Mouse (Mus musculus): Measurements from ENCODE around the gene Slc30a3. TPM values are rescaled to one million over a fixed set of nuclear protein-coding genes. Genes with fewer than 3 reads are reported as not detected.
"Not testable (repeated sequence)": the region's sequence is repeated elsewhere in the genome, so short reads cannot be mapped to it uniquely, and the experiment has no call there.

The Slc30a3 gene
- polyA plus RNA-seq, 1 experiment from 2014 or later, result 48.3 TPM

DNA sequence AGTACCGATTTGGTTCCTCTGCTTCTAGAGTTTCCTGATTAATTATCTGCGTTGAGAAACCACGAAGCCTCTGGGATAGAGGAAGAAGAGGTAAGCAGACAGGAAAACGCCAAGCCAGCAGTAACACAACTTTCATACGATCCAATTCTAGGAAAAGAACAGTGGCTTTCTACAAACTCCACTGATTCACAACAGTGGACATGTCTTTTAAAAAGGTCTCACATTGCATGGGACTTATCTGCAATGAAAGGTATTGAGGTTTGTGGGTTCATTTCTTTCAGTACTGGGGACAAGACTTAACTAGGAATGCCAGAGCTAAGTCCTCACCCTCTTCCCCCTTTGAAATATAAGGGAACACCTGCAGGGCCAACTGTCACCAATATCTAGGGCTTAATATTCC is 61.0 kb downstream of the Slc30a3 start:
- H3K27me3 ChIP-seq (ENCODE audit: control insufficient read depth, insufficient read depth, low read length), result no peaks in the 10 kb centered on the region
- H3K4me1 ChIP-seq (ENCODE audit: control insufficient read depth, insufficient read depth, low read length), result peaks cover 10% of the 10 kb centered on the region; the same call in 1 of the 2 replicates
- no peak overlapping the region for H3K27ac ChIP-seq (ENCODE audit: low read depth, low read length)
- peak overlapping the region; percentile 65 for H3K4me3 ChIP-seq (ENCODE audit: low read depth, low read length)
- peaks cover 13% of the 10 kb centered on the region; the same call in 1 of the 2 replicates for H3K36me3 ChIP-seq (ENCODE audit: control insufficient read depth, insufficient read depth, low read length)
- ATAC-seq (ENCODE audit: low read depth), result no peak
- peak overlapping the region; percentile 65 for H3K4me2 ChIP-seq (ENCODE audit: low read depth, low read length)
- H3K9ac ChIP-seq (replicated peaks; ENCODE audit: low read depth, low read length), result 0 out of 2 replicates have a peak overlapping the region, but pooled peaks have one; percentile 84
- WGBS, result 86% methylated on average over 5 of the region's 5 CpGs
- H3K9me3 ChIP-seq (ENCODE audit: control insufficient read depth, low read length), result no peaks in the 10 kb centered on the region

- Histone ChIP-seq H3K9me3 (ENCODE audit: control insufficient read depth, low read length) (no peaks in the 10 kb centered on the region), H3K9ac (replicated peaks; ENCODE audit: low read depth, low read length) (no peak overlapping the region), H3K4me3 (ENCODE audit: low read depth, low read length) (no peak overlapping the region), H3K4me2 (ENCODE audit: low read depth, low read length) (no peak overlapping the region), H3K4me1 (ENCODE audit: control insufficient read depth, insufficient read depth, low read length) (peaks cover 10% of the 10 kb centered on the region; the same call in 1 of the 2 replicates), H3K27ac (ENCODE audit: low read depth, low read length) (no peak overlapping the region), H3K36me3 (ENCODE audit: control insufficient read depth, insufficient read depth, low read length) (peaks cover 20% of the 10 kb centered on the region; the same call in 1 of the 2 replicates), H3K27me3 (ENCODE audit: control insufficient read depth, insufficient read depth, low read length) (no peaks in the 10 kb centered on the region)
- ATAC-seq (ENCODE audit: low read depth), result no peak
- WGBS, result 94% methylated on average over 6 of the region's 6 CpGs
These were observed 61.6 kb downstream of the Slc30a3 start for GRCm38 (mm10) chr5:31046416-31046815.

DNA sequence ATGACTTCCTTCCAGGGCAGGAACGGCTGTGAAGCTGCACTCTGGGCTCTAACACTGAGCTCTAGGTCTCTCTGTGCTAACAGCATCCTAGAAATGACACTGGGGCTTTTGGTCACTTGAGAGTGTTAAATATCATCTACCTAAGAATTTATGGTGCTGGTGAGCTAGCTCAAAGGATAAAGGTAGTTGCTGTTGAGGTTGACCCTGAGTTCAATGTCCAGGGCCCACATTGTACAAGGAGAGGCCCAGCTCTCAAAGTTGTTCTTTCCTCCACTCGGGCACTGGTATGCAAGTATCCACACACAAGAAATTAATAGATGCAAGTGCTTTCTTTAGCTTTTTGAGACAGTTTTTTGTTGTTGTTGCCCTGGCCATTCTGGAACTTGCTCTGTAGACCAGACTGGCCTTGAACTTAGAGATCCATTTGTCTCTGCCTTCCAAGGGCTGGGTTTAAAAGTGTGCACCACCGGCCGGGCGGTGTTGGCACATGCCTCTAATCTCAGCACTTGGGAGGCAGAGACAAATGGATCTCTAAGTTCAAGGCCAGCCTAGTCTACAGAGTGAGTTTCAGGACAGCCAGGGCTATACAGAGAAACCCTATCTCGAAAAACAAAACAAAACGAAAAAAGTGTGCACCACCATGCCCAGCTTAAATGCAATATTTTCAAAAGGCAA is 69.7 kb downstream of the Slc30a3 start:
- H3K4me3 ChIP-seq (ENCODE audit: low read depth, low read length), result no peak overlapping the region
- no peak overlapping the region for H3K27ac ChIP-seq (ENCODE audit: low read depth, low read length)
- H3K4me1 ChIP-seq (ENCODE audit: control insufficient read depth, insufficient read depth, low read length), result no peaks in the 10 kb centered on the region
- H3K36me3 ChIP-seq (ENCODE audit: control insufficient read depth, insufficient read depth, low read length), result peaks cover 39% of the 10 kb centered on the region
- H3K4me2 ChIP-seq (ENCODE audit: low read depth, low read length), result no peak overlapping the region
- ATAC-seq (ENCODE audit: low read depth), result no peak
- H3K27me3 ChIP-seq (ENCODE audit: control insufficient read depth, insufficient read depth, low read length), result no peaks in the 10 kb centered on the region
- H3K9me3 ChIP-seq (ENCODE audit: control insufficient read depth, low read length), result no peaks in the 10 kb centered on the region
- no peak overlapping the region for H3K9ac ChIP-seq (replicated peaks; ENCODE audit: low read depth, low read length)
- 94% methylated on average over 7 of the region's 7 CpGs for WGBS

DNA sequence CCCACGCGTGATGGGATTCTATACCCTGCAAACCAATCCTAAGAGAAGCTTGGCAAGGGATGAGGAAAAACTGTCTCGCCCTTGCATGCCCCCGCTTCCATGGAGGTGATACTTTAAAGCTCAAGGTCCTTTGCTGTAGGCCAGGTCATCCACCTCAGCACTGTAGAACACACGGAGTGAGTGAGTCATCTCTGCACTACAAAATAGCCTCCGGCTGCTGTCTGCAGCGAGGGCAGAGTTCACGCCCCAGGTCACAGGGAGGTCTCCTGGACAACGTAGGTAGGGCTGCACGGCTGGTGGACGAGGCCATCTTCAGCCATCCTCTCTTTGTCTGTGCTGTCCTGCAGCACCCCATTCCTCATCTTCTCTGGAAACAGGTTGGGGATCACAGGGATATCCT is 71.5 kb downstream of the Slc30a3 start:
- H3K9ac ChIP-seq (replicated peaks; ENCODE audit: low read depth, low read length); H3K27me3 ChIP-seq (ENCODE audit: control insufficient read depth, insufficient read depth, low read length); H3K4me3 ChIP-seq (ENCODE audit: low read depth, low read length); H3K4me1 ChIP-seq (ENCODE audit: control insufficient read depth, insufficient read depth, low read length); H3K9me3 ChIP-seq (ENCODE audit: control insufficient read depth, low read length); ATAC-seq (ENCODE audit: low read depth); H3K4me2 ChIP-seq (ENCODE audit: low read depth, low read length); H3K27ac ChIP-seq (ENCODE audit: low read depth, low read length): not testable (repeated sequence)
- H3K36me3 ChIP-seq (ENCODE audit: control insufficient read depth, insufficient read depth, low read length), result peaks cover 27% of the 10 kb centered on the region
- WGBS, result 88% methylated on average over 11 of the region's 11 CpGs

Other genes with a start within 250 kb of the Slc30a3 start
- 48.6 and 53.7 TPM in 2 replicates for gene Tmem214, start 240.2 kb downstream of the Slc30a3 start, polyA plus RNA-seq (2014; fragmentation: Nextera tagmentation; extraction: Ambion mirVana)
- 27.7 and 29.2 TPM in 2 replicates for gene Agbl5, start 219.5 kb downstream of the Slc30a3 start, polyA plus RNA-seq (2014; fragmentation: Nextera tagmentation; extraction: Ambion mirVana)
- 234 TPM in 2 replicates for gene Ost4, start 200.4 kb downstream of the Slc30a3 start, polyA plus RNA-seq (2014; fragmentation: Nextera tagmentation; extraction: Ambion mirVana)
- gene Emilin1, start 194.8 kb downstream of the Slc30a3 start, polyA plus RNA-seq (2014; fragmentation: Nextera tagmentation; extraction: Ambion mirVana), result 3.5 and 22.9 TPM in 2 replicates
- 8.3 and 10.4 TPM in 2 replicates for gene Khk, start 186.8 kb downstream of the Slc30a3 start, polyA plus RNA-seq (2014; fragmentation: Nextera tagmentation; extraction: Ambion mirVana)
- gene Cgref1, start 162.6 kb downstream of the Slc30a3 start, polyA plus RNA-seq (2014; fragmentation: Nextera tagmentation; extraction: Ambion mirVana), result 60.9 and 76.4 TPM in 2 replicates
- 72.4 and 80.0 TPM in 2 replicates for gene Preb, start 147.9 kb downstream of the Slc30a3 start, polyA plus RNA-seq (2014; fragmentation: Nextera tagmentation; extraction: Ambion mirVana)
- not detected in 2 replicates for gene Tcf23, start 139.6 kb downstream of the Slc30a3 start, polyA plus RNA-seq (2014; fragmentation: Nextera tagmentation; extraction: Ambion mirVana)
- gene Atraid, start 59.9 kb downstream of the Slc30a3 start, polyA plus RNA-seq (2014; fragmentation: Nextera tagmentation; extraction: Ambion mirVana), result 186 and 189 TPM in 2 replicates
- 15.1 and 15.6 TPM in 2 replicates for gene Slc5a6, start 59.3 kb downstream of the Slc30a3 start, polyA plus RNA-seq (2014; fragmentation: Nextera tagmentation; extraction: Ambion mirVana)
- 10.4 and 10.6 TPM in 2 replicates for gene Cad, start 53.5 kb downstream of the Slc30a3 start, polyA plus RNA-seq (2014; fragmentation: Nextera tagmentation; extraction: Ambion mirVana)
- gene Dnajc5g, start 2.0 kb downstream of the Slc30a3 start, polyA plus RNA-seq (2014; fragmentation: Nextera tagmentation; extraction: Ambion mirVana), result not detected in 2 replicates
- gene Trim54, start 8.5 kb upstream of the Slc30a3 start, polyA plus RNA-seq (2014; fragmentation: Nextera tagmentation; extraction: Ambion mirVana), result not detected in 2 replicates
- not detected in 2 replicates for gene Ucn, start 30.6 kb upstream of the Slc30a3 start, polyA plus RNA-seq (2014; fragmentation: Nextera tagmentation; extraction: Ambion mirVana)
- gene Mpv17, start 46.0 kb upstream of the Slc30a3 start, polyA plus RNA-seq (2014; fragmentation: Nextera tagmentation; extraction: Ambion mirVana), result 58.3 and 58.4 TPM in 2 replicates
- gene Gm29609, start 71.7 kb upstream of the Slc30a3 start, polyA plus RNA-seq (2014; fragmentation: Nextera tagmentation; extraction: Ambion mirVana), result 2.3 and 2.5 TPM in 2 replicates
- gene Gtf3c2, start 71.9 kb upstream of the Slc30a3 start, polyA plus RNA-seq (2014; fragmentation: Nextera tagmentation; extraction: Ambion mirVana), result 55.5 and 60.3 TPM in 2 replicates
- 102 and 111 TPM in 2 replicates for gene Snx17, start 85.0 kb upstream of the Slc30a3 start, polyA plus RNA-seq (2014; fragmentation: Nextera tagmentation; extraction: Ambion mirVana)
- 78.6 and 79.0 TPM in 2 replicates for gene Eif2b4, start 85.2 kb upstream of the Slc30a3 start, polyA plus RNA-seq (2014; fragmentation: Nextera tagmentation; extraction: Ambion mirVana)
- gene Zfp513, start 94.1 kb upstream of the Slc30a3 start, polyA plus RNA-seq (2014; fragmentation: Nextera tagmentation; extraction: Ambion mirVana), result 7.4 and 9.3 TPM in 2 replicates
- 155 and 159 TPM in 2 replicates for gene Ppm1g, start 112.5 kb upstream of the Slc30a3 start, polyA plus RNA-seq (2014; fragmentation: Nextera tagmentation; extraction: Ambion mirVana)
- gene Nrbp1, start 132.6 kb upstream of the Slc30a3 start, polyA plus RNA-seq (2014; fragmentation: Nextera tagmentation; extraction: Ambion mirVana), result 157 and 161 TPM in 2 replicates
- gene Gm9970, start 133.0 kb upstream of the Slc30a3 start, polyA plus RNA-seq (2014; fragmentation: Nextera tagmentation; extraction: Ambion mirVana), result 0.54 and 1.4 TPM in 2 replicates
- 2.7 and 3.2 TPM in 2 replicates for gene Krtcap3, start 143.5 kb upstream of the Slc30a3 start, polyA plus RNA-seq (2014; fragmentation: Nextera tagmentation; extraction: Ambion mirVana)
- gene Ift172, start 182.9 kb upstream of the Slc30a3 start, polyA plus RNA-seq (2014; fragmentation: Nextera tagmentation; extraction: Ambion mirVana), result 32.6 and 45.4 TPM in 2 replicates
- 106 and 113 TPM in 2 replicates for gene Fndc4, start 187.8 kb upstream of the Slc30a3 start, polyA plus RNA-seq (2014; fragmentation: Nextera tagmentation; extraction: Ambion mirVana)
- gene Gckr, start 189.2 kb upstream of the Slc30a3 start, polyA plus RNA-seq (2014; fragmentation: Nextera tagmentation; extraction: Ambion mirVana), result 0.21 and 0.61 TPM in 2 replicates